Mouse (Mus musculus) stomach, postnatal 0 days (tissue): ENCODE results near the gene Tmem189.

Experiments used
- CTCF ChIP-seq: IDR thresholded peaks from 2 replicates; pipeline ENCODE4 v1.5.1; 2016; ENCODE audit warnings: antibody characterized with exemption, low read depth, mild to moderate bottlenecking, moderate library complexity
- EP300 ChIP-seq: optimal IDR thresholded peaks from 2 replicates; pipeline ENCODE3; 2016; ENCODE audit warnings: antibody characterized with exemption

GRCm38 (mm10) chr2:167688126-167688497, 1.5 kb downstream of the Tmem189 start:
- no peak for TF ChIP-seq CTCF
- no peak for TF ChIP-seq EP300
